Mouse (Mus musculus): ENCODE data around the gene Shroom3.

Shroom3 gene

DNA sequence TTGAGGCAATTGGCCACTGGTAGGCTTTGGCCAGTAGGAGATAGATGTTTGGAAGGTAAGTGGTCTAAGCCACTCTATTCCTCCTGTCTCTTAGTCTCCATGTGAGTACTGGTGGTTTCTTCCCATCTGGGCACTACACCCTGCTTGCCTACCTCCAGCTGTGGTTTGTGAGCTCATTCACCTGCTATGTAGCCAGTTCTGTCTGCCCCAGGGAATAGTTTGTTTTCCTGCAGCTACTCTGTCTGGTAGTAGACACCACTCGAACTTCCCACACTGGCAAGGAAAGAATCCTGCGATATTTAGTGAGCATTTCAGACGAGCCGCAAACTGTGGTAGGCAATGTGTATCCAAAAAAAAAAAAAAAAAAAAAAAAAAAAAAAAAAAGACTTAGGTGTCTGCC lies 68.3 kb downstream of the Shroom3 start:
- no peak for DNase-seq (ENCODE audit: low spot score in 2 of 2)

DNA sequence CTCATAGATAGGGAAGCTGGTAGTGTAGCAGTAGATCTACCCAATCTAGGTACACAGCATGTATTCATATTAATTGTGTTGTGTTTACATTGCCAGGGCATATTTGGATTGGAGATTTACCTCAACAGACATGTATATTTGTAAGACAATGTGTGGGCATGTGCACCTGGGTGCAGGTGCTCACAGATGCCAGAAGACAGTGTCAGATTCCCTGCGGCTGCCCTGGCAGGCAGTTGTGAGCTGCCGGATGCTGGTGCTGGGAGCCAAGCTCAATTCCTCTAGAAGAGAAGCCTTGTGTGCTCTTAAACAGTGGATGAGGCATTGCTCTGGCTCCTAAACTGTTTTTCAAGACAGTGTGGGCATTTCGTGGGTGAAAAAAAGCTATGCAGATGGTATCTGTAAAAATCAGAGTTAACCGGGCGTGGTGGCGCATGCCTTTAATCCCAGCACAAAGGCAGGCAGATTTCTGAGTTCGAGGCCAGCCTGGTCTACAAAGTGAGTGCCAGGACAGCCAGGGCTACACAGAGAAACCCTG lies 72.1 kb downstream of the Shroom3 start:
- no peak for DNase-seq (ENCODE audit: low spot score in 2 of 2)

DNA sequence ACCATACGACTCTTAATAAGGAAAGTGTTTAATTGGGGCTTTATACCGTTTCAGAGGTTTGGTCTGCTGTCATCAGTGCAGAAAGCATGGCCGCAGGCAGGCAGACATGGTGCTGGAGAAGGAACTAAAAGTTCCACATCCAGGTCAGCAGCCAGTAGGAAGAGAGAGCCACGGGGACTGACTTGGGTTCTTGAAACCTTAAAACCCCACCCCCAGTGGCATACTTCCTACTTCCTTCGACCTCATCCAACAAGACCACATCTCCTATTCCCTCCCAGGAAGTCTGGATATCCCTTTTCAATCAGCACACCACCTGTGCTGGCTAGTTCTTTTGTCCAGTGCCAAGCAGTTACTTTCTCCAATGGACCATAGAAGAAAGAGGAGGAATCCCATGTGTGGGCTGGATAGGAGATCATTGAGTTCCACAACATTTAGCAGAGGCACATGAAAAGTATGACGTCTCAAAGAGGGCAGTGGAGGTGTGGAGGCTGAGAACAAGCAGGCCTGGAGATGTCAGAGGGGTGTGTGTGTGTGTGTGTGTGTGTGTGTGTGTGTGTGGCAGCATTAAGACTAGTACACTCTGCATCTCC lies 76.0 kb downstream of the Shroom3 start:
- no peak for DNase-seq (ENCODE audit: low spot score in 2 of 2)

DNA sequence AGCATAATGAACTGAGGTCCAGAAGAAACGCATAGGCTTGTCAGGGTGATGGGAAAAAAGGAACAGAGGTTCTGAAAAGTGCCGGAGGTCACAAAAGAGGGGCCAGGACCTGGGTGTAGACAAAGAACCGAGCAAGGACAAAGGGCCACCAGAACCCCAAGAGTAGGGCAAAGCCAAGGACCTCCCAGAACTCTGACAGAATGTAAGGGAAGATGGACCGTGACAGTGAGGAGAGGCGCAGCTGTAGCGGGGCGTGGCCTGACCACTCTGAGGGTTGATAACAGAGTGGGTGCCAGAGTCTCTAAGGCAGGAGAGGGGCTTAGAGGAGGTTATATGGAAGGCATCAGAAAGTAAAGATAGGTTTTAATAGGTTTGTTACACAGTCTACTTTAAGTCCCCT lies 77.3 kb downstream of the Shroom3 start:
- no peak for DNase-seq (ENCODE audit: low spot score in 2 of 2)

DNA sequence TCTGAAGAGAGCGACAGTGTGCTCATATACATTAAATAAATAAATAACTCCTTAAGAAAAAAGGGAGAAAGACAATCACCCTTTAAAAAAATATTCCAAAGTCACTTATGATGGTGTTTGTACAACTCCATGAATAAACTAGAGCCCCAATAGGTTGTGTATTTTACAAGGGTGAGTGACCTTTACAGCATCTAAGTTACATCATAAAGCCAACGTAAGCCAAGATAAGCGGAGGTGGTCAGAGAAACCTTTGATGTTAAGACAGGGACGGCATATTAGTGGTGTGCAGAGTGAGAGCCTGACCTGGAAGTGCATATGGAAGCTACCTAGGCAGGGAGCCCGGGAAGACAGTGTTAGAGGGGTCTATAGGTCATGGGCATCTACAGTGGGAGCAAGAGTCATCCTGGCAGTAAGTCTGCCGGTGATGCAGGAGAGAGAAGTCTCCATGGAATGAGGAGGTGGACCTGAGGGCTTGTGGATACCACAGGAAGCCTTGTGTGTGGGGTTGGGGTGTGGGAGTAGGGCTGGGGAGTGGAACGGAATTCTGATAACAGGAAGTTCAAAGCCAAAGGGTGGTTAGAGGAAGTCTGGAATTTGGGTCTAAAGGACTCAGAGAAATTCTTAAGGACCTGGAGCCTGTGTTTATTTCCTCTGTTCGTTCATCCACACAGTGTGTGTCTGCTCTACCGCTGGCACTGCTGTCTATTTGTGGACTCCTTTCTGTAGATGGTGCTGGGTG lies 78.5 kb downstream of the Shroom3 start:
- DNase-seq (ENCODE audit: low spot score in 2 of 2): no peak

DNA sequence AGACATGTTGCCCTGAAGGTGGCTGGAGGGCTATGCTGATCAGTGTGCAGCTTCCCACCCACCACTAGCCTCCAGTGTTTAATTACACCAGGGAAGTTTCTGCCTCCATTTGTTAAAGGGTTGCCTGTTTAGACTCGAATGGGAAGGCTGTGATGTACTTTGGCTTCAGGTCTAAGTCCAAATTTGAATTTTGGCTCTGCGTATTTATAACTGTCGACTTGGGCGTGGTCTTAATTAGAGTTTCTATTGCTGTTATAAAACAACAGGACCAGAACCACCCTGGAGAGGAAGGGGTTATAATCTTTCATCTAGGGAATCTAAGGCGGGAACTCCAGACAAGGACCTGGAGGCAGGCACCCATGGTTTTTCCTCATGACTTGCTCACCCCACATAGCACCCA lies 79.2 kb downstream of the Shroom3 start:
- DNase-seq (ENCODE audit: low spot score in 2 of 2): no peak

DNA sequence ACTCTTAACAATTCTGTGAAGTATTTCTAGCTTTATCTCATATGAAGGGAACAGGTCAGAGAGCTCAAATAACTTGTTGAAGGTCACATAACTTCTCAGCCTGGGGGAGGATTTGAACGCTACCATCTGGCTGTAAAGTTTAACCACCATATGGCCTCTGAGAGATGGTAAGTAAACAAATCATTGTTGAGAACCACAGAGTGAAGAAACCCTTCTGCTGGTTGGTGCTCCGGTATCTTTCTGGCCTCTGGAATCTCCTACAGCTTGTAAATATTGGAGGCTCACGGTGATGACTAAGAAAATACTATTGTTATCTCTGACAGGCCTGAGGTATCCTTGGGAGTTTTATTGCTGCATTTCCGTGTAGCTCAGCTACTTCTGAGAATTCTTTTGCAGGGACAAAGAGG lies 80.3 kb downstream of the Shroom3 start:
- DNase-seq (ENCODE audit: low spot score in 2 of 2): no peak

DNA sequence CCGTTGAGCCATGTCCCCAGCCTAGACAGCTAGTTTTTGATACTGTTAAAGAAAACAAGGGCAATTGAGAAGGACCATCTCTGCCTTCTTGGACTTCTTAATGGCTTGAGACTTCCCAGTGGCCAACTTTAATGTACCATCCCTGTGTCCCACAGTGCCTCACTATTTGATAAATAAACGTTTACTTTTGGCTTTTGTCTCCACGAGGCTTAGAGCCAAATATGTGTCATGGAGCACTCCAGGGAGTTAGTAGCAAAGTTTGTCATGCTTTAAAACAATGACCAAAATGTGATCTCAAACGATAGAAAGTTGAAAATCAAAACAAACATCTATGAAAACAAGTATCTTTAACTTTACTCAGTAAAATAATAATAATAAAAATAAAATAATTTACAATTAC lies 83.1 kb downstream of the Shroom3 start:
- no peak for DNase-seq (ENCODE audit: low spot score in 2 of 2)

DNA sequence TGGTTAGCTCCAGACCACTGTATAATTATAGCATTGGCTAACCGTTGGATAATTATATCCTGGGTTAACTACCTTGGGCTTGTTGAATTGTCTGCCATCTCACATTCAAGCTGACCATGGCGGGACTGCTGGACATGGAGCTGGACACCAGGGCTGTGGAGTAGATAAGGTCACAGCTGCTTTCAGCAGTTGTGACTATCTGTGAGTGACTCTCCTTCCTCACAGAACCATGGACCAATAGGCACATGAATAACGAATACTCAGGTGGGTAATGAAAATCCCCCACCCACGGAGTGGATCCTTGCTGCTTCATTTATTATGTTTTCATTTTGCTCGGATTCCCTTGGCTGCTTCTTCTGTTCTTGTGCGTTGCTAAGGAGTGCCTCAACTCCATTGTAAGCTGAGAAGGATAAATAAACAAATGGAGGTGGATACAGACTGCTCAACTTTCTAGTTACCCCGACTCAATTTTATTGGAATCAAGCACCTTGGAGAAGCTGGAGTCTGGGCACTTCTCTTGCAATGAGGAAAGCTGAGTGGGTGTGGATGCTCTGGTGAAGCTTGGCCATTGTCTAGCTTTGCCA lies 84.1 kb downstream of the Shroom3 start:
- no peak for DNase-seq (ENCODE audit: low spot score in 2 of 2)

DNA sequence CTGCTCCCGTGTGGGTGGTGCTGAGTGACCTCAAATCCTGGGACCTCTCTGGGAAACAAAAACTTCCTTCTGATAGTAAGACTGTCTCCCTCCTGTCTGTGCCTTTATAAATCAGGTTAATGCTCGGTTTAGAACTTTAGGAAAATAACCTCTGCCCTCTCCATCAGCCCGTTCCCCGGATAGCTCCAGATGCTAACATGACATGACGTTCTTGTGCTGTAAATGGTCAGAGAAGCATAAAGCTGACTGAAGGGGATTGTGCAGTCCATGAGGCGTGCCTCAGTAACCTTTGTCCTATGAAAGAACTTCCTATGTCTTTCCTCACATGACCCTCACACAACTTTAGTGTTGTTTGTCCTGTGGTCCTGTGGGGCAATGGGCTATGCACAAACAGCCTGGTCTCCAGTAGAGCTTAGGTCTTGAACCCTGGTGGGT lies 84.6 kb downstream of the Shroom3 start:
- DNase-seq (ENCODE audit: low spot score in 2 of 2): no peak

DNA sequence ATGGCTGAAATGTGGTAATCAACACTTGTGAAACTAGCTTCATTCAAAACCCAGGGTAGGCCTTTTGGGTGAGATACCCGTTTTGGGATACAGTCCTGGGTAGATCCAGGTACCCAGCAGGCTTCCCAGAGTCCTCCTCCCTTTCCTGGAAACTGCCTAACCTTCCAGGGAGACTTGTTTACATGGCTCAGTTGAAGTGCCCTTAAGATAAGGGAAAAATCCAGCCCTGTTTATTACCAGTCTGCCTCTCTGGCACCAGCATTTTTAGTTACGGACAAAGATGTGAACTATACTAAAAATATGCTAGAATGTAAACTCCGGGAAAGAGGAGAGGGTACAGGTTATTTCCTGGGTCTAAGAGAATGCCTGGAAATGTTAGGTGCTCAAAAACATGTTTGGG lies 90.6 kb downstream of the Shroom3 start:
- no peak for DNase-seq (ENCODE audit: low spot score in 2 of 2)

DNA sequence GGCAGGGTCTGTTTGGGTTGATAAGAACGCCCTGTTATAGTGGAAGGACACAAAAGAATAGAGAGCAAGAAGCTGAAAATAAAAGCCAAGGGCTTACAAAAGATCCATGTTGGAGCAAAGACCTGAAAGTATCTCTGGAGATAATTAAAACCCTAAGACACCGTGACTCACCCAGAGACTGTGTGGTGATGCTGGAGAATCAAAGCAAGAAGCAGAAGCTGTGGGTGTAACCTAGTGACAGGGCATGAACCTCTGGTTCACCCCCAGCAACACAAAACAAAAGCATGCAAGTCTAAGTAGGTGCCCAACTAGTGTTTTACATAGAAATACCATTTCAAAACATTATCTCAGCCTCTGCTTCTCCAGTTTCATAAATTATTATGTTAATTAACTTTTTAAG lies 91.2 kb downstream of the Shroom3 start:
- DNase-seq (ENCODE audit: low spot score in 2 of 2): no peak

DNA sequence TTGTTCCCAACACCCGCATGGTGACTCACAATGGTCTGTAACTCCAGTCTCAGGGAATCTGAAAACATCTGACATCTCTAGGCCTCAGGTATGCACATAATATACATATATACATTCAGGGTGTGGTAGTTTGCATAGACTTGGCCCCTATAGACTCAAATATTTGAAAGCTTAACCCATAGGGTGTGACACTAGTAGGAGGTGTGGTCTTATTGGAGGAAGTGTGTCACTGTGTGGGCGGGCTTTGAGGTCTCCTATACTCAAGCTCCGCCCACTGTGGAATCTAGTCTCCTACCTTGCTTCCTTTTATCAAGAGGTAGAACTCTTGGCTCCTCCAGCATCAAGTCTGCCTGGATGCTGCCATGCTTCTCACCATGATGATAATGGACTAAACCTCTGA lies 91.7 kb downstream of the Shroom3 start:
- no peak for DNase-seq (ENCODE audit: low spot score in 2 of 2)

DNA sequence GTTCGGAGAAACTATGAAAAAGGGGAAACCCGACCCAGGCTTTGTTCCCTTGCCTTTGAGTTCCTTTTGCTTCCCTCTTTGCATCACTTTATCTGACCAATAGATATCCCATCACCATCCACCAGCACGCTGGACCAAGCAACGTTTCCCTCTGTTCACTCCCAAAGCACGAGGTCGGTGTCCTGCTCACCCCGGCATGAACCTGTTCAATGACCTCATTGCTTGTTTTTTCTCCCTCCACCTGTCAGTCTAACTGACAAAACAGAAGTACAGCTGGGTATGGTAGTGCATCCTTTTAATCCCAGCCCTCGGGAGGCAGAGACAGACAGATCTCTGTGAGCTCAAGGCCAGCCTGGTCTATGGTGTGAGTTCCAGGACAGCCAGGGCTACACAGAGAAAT lies 95.2 kb downstream of the Shroom3 start:
- DNase-seq (ENCODE audit: low spot score in 2 of 2): no peak

DNA sequence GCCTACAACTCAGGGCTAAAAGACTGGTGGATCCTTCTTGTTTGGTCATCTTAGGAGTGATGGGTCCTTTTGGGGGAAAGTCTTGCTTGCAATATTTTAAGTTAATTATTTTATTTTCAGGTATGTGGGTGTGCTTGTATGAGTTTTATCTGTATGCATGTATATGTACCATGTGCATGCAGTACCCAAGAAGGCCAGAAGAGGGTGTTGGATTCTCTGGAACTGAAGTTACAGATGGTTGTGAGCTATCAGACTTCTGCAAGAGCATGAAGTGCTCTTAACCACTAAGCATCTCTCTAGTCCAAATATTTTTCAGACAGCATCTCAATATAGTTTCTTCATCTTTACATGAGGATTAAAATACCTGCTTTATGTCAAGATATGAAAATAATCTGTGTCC lies 97.8 kb downstream of the Shroom3 start:
- no peak for DNase-seq (ENCODE audit: low spot score in 2 of 2)

DNA sequence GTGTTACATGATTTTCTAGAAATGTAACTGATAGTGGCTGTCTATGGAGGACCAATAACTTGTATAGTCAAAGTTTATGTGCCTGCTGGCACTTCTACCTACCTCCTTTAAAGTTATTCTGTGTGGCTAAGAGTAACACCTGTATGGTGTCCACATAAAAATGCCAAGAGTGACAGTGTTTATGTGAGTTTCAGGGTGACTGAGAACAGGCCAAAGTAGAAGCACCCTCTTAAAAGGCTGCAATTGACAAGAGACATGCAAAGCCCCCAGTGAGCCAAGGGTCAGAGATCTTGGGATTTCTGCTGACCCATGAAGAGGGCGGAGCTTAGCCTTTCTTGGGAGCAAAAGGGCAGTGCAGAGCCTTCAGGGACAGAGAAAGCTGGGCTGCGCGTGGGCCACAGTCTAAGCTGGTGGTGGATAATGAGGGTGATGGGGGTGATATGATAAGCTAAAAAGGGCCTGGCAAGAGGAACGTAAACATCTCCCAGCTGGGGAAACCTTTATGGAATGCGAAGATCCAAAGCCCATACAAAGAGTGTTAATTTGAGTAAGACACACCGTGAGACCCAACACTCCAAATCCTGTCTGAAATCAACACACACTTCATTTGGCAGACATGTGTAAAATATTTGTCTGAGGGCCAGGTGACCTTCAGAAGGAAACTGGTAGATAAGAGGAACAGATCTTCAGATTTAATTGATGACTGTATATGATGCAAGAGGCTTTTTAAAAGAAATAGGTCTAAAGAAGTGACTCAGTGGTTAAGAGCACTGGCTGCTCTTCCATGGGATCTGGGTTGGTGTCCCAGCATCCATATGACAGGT lies 101.0 kb downstream of the Shroom3 start:
- no peak for DNase-seq (ENCODE audit: low spot score in 2 of 2)

DNA sequence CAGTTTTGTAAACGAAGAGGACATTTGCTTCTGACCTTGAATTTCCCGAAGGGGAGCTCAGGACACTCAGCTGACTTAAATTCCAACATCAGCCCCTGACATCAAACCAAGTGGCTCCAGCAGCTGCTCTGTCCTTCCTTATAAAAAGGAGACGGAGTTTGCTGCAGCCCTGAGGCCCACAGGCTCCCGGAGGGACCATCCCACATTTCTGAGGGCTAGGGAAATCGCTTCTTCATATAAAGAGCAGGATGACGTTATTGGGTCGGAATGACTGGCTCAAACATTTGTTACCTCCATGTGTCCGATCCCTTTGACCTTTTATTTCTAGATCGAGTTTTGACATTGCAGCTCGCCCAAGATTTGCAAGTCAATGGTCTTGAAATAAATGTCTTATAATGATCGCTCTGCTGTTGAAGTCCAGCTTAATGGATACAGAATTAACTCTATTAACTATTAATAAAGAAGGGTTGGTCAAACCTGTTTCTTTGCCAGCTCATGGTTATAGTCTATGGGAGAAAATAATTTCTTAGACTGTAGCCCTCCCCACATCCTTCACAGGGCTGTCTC lies 102.7 kb downstream of the Shroom3 start:
- no peak for DNase-seq (ENCODE audit: low spot score in 2 of 2)

DNA sequence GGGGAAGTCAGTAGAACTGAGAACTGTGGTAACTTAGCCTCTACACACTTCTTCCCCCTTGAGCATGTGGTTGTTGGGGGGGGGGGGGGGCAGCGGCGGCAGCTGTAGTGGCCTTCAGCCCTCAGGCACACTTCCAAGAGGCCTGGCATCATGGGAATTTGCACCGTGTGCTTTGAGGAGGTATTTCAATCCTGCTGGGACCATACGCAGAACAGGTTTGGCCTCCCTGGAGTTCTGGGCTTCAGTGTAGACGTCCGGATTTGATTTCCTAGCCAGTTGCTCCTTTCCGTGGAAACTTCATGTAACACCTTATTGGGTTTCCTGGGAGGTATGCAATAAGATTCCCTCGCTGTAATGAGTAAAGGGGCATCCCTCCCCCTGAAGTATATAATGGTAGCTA lies 105.8 kb downstream of the Shroom3 start:
- DNase-seq (ENCODE audit: low spot score in 2 of 2): no peak

DNA sequence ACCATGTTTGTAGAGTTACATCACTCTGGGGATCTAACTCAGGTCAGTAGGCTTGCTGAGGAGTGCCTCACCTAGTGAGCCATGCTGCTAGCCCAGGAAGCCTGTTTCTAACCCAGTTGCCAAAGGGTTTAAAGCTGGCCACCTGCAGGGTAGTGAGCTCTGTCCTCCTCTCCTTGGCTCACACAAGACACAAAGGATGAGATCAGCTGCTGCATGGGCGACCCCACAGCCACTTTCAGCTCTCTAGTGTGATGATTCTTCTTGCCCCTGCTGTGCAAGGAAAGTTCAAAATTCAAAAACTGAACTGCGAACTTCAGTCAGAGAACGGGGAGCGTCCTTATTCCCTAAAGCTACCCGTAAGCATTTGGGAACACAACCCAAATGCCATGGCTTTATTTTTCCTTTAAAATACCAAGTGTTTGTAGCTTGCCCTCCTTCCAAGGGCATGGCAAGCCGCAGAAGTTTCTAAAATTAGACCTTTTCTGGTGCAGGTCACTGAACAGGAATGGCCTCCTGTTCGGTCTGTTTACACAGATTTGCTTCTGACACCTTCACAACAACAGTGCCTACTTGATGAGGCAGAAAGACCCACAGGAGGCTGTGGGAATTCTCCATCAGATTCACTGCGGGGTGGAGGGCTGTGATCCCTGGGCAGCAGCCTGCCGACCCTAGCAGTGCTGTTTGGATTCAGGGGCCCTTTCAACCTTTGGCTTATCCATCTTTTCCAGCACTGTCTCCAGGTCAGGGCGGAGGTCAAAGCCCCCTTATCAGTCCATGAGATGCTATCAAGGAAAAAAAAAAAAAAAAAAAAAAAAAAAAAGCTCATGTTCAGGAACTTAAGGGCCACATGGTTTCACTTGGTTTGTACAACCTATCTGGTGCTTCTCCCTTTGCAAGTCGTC lies 113.1 kb downstream of the Shroom3 start:
- no peak for DNase-seq (ENCODE audit: low spot score in 2 of 2)

DNA sequence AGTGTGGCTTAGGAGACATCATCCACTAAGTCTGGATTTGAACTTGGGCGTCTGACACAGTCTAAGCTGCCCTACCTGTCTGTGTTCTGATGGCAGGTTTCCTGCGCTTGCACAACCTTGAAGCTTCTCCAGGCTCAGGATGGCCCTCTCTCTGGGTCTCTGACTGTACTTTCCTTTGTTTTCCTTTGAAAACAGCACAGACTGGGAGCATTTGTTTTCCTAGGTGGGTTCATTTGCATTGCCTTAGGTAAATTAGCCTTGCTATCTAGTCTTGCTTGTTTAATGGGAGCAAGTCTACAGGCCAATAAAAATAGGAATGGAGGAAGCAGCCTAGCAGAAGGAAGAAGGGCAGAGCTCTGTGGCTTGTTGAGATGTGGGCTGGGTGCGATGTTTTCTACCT lies 114.7 kb downstream of the Shroom3 start:
- no peak for DNase-seq (ENCODE audit: low spot score in 2 of 2)

DNA sequence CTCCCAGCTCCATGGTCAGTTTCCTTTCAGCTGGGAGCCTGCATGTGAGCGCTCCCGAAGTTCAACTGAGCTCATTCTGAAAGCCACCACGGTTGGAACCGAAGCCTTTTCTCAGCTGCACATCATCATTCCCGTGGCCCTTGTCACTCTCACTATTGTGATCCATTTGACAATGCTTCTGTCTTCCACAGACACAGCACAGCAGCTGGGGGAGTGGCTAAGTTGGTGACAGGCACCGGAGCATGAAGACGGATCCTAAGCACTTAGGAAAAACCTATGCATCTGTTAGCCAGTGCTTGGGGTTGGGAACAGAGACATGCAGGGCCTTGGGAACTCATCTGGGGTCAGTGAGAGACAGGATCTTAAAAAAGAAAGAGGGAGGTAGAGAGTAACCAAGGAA lies 121.1 kb downstream of the Shroom3 start:
- no peak for DNase-seq (ENCODE audit: low spot score in 2 of 2)

All from right cerebral cortex, postnatal 10 days (tissue).